Mouse (Mus musculus) lung, embryonic 14.5 days (tissue): Measurements from ENCODE around the gene Adamts16. TPM values are rescaled to one million over a fixed set of nuclear protein-coding genes. Genes with fewer than 3 reads are reported as not detected.

Experiments
- ATAC-seq: fragments of 200-750 bp; cut with Nextera tagmentation; 2 replicates; pipeline ENCODE4 v1.8.0; 2017; ENCODE audit warnings: mild to moderate bottlenecking, moderate TSS enrichment, moderate library complexity; ENCODE audit not compliant: insufficient read depth
- DNase-seq: peaks from one replicate; pipeline ENCODE4 v3.0.0-alpha.2; 2015
- H3K27ac ChIP-seq: fragments of 300-500 bp; sonication (generic); 2 replicates; pipeline ENCODE4 v1.5.1; 2014; ENCODE audit warnings: low read depth, mild to moderate bottlenecking, moderate library complexity
- H3K27me3 ChIP-seq: fragments of 300-500 bp; sonication (generic); 2 replicates; pipeline ENCODE4 v1.6.1; 2014; ENCODE audit warnings: low read length, control low read depth; ENCODE audit not compliant: insufficient read depth
- H3K36me3 ChIP-seq: fragments of 300-500 bp; sonication (generic); 2 replicates; pipeline ENCODE4 v1.6.1; 2014; ENCODE audit warnings: control low read depth; ENCODE audit not compliant: insufficient read depth
- H3K4me1 ChIP-seq: fragments of 300-500 bp; sonication (generic); 2 replicates; pipeline ENCODE4 v1.6.1; 2014; ENCODE audit warnings: antibody characterized with exemption, control low read depth; ENCODE audit not compliant: insufficient read depth
- H3K4me2 ChIP-seq: fragments of 300-500 bp; sonication (generic); 2 replicates; pipeline ENCODE4 v1.6.1; 2014; ENCODE audit warnings: mild to moderate bottlenecking
- H3K4me3 ChIP-seq: fragments of 300-500 bp; sonication (generic); 2 replicates; pipeline ENCODE4 v1.5.1; 2014; ENCODE audit warnings: low read depth, low read length
- H3K9ac ChIP-seq: fragments of 300-500 bp; sonication (generic); 2 replicates; pipeline ENCODE4 v1.6.1; 2014
- H3K9me3 ChIP-seq: fragments of 300-500 bp; sonication (generic); 2 replicates; pipeline ENCODE4 v1.6.1; 2016; ENCODE audit warnings: low read depth, low read length, control low read depth
- CTCF ChIP-seq: IDR thresholded peaks from 2 replicates; pipeline ENCODE4 v1.5.1; 2016; ENCODE audit warnings: antibody characterized with exemption, low read depth
- WGBS: fragments of 180-500 bp; shearing (Covaris S2); extraction: QIAGEN DNeasy Blood & Tissue Kit; methylation state at CpG from one replicate; pipeline ENCODE4 v1.1.7; 2014; 5-methylcytosine and 5-hydroxymethylcytosine counted together
- polyA plus RNA-seq: library from polyadenylated mRNA; unstranded; fragments of >200 nt; fragmentation: Nextera tagmentation; extraction: Ambion mirVana; gene quantifications from 2 replicates; pipeline ENCODE4 v1.2.1, GENCODE M21; 2014

Gene Adamts16
- polyA plus RNA-seq, 1 experiment from 2014 or later: 0.04 TPM

- WGBS: 74% methylated on average over 2 of the region's 2 CpGs
- no peak overlapping the region for H3K4me2 ChIP-seq
- H3K4me1 ChIP-seq: no peaks in the 10 kb centered on the region
- DNase-seq (no peak), ATAC-seq (no peak)
- H3K36me3 ChIP-seq: no peaks in the 10 kb centered on the region
- no peak overlapping the region for H3K4me3 ChIP-seq
- TF ChIP-seq CTCF: no peak
- H3K27ac ChIP-seq: no peak overlapping the region
- H3K9me3 ChIP-seq: no peaks in the 10 kb centered on the region
- no peaks in the 10 kb centered on the region for H3K27me3 ChIP-seq
- H3K9ac ChIP-seq: no peak overlapping the region
These were observed 122.8 kb downstream of the Adamts16 start for GRCm38 (mm10) chr13:70718814-70719213.

- peak; percentile 32 for DNase-seq
- no peak overlapping the region for H3K4me3 ChIP-seq
- no peak overlapping the region for H3K4me2 ChIP-seq
- H3K4me1 ChIP-seq: no peaks in the 10 kb centered on the region
- 59% methylated on average over 5 of the region's 5 CpGs for WGBS
- H3K27ac ChIP-seq: no peak overlapping the region
- H3K27me3 ChIP-seq: no peaks in the 10 kb centered on the region
- H3K9ac ChIP-seq: no peak overlapping the region
- no peaks in the 10 kb centered on the region for H3K36me3 ChIP-seq
- no peaks in the 10 kb centered on the region for H3K9me3 ChIP-seq
- no peak for ATAC-seq
- peak; percentile 31 for TF ChIP-seq CTCF
These were observed 125.6 kb downstream of the Adamts16 start for GRCm38 (mm10) chr13:70716022-70716421.

- Histone ChIP-seq H3K4me3 (no peak overlapping the region), H3K4me2 (no peak overlapping the region), H3K9me3 (no peaks in the 10 kb centered on the region), H3K9ac (no peak overlapping the region), H3K27me3 (no peaks in the 10 kb centered on the region), H3K27ac (no peak overlapping the region), H3K4me1 (no peaks in the 10 kb centered on the region), H3K36me3 (no peaks in the 10 kb centered on the region)
- 80% methylated on average over 7 of the region's 7 CpGs for WGBS
- TF ChIP-seq CTCF: no peak
- no peak for ATAC-seq
- DNase-seq: no peak
These were observed 127.4 kb downstream of the Adamts16 start for GRCm38 (mm10) chr13:70714081-70714775.

- Histone ChIP-seq H3K36me3 (no peaks in the 10 kb centered on the region), H3K4me3 (no peak overlapping the region), H3K4me1 (no peaks in the 10 kb centered on the region), H3K9me3 (no peaks in the 10 kb centered on the region), H3K4me2 (no peak overlapping the region), H3K27ac (no peak overlapping the region), H3K27me3 (no peaks in the 10 kb centered on the region), H3K9ac (no peak overlapping the region)
- WGBS: 67% methylated on average over 5 of the region's 5 CpGs
- ATAC-seq (no peak; the same call in 1 of the 2 replicates), DNase-seq (no peak)
- no peak for TF ChIP-seq CTCF
These were observed 128.3 kb downstream of the Adamts16 start for GRCm38 (mm10) chr13:70713331-70713730.

- H3K4me3 ChIP-seq: no peak overlapping the region
- no peaks in the 10 kb centered on the region for H3K27me3 ChIP-seq
- DNase-seq: no peak
- ATAC-seq: no peak
- TF ChIP-seq CTCF: no peak
- H3K27ac ChIP-seq: no peak overlapping the region
- WGBS: 82% methylated on average over 5 of the region's 5 CpGs
- H3K36me3 ChIP-seq: no peaks in the 10 kb centered on the region
- H3K4me2 ChIP-seq: no peak overlapping the region
- H3K9ac ChIP-seq: no peak overlapping the region
- no peaks in the 10 kb centered on the region for H3K9me3 ChIP-seq
- H3K4me1 ChIP-seq: no peaks in the 10 kb centered on the region
These were observed 134.3 kb downstream of the Adamts16 start for GRCm38 (mm10) chr13:70707158-70707854.

GRCm38 (mm10) chr13:70702904-70703303 is 138.7 kb downstream of the Adamts16 start:
- TF ChIP-seq CTCF: no peak
- Histone ChIP-seq H3K4me1 (no peaks in the 10 kb centered on the region), H3K9me3 (no peaks in the 10 kb centered on the region), H3K4me2 (no peak overlapping the region), H3K9ac (no peak overlapping the region), H3K27ac (no peak overlapping the region), H3K4me3 (no peak overlapping the region), H3K36me3 (no peaks in the 10 kb centered on the region), H3K27me3 (no peaks in the 10 kb centered on the region)
- WGBS: 23% methylated on average over 4 of the region's 4 CpGs
- no peak; the same call in 1 of the 2 replicates for ATAC-seq
- peak; percentile 27 for DNase-seq

- ATAC-seq (no peak), DNase-seq (no peak)
- no peaks in the 10 kb centered on the region for H3K27me3 ChIP-seq
- TF ChIP-seq CTCF: no peak
- 69% methylated on average over 4 of the region's 4 CpGs for WGBS
- no peaks in the 10 kb centered on the region for H3K9me3 ChIP-seq
- no peaks in the 10 kb centered on the region for H3K36me3 ChIP-seq
- no peak overlapping the region for H3K4me2 ChIP-seq
- H3K4me3 ChIP-seq: no peak overlapping the region
- H3K9ac ChIP-seq: no peak overlapping the region
- no peaks in the 10 kb centered on the region for H3K4me1 ChIP-seq
- no peak overlapping the region for H3K27ac ChIP-seq
These were observed 142.7 kb downstream of the Adamts16 start for GRCm38 (mm10) chr13:70698812-70699387.
